Mouse (Mus musculus) erythroblast, embryonic 14.5 days (primary cell): ENCODE data around the gene Eif1ad.

Experiments used
- GATA1 ChIP-seq: IDR thresholded peaks from 2 replicates; pipeline ENCODE4 v1.6.1; 2012; ENCODE audit warnings: low read length, inconsistent platforms, mixed read lengths
- TAL1 ChIP-seq: IDR thresholded peaks from 3 replicates; pipeline ENCODE4 v1.6.1; 2012; ENCODE audit warnings: low read length, inconsistent platforms, mixed read lengths

DNA sequence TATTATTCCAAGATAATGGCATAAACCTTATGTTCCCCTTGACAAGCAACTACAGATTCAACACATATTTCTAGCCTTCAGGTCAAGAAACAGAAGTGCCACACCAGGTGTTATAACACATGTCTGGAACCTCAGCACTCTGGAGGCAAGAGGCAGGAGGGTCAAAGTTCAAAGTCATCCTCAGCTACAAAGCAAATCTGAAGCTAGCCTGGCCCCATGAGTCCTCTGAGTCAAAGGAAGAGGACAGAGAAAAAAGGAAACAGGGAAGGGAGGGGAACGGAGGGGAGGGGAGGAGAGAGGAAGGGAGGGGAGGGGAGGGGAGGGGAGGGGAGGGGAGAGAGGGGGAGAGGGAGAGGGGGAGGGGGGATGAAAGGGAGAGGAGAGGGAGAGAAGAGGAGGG lies 10.5 kb upstream of the Eif1ad start:
- TF ChIP-seq GATA1 (no peak), TAL1 (no peak)
